Mouse (Mus musculus): ENCODE data around the gene Mettl9.

The Mettl9 gene

DNA sequence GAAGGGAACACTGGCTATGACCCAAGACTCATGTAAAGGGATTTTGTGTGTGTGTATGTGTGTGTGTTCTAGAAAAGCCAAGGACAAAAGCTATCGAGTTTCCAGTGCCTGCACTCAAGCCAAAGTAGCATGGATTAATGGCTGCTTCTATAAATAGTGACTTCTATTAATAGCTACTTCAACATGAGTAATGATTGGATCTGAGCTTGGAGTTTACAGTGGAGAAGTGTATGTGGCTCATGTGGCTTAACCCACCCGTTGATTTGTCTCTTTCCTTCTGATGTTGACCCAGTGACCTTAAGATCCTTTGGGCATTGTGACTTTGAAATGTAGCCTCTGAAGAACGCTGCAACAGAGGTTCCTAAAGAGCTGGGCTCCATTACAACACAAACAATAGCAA is 77.1 kb downstream of the Mettl9 start:
- DNase-seq, result no peak

DNA sequence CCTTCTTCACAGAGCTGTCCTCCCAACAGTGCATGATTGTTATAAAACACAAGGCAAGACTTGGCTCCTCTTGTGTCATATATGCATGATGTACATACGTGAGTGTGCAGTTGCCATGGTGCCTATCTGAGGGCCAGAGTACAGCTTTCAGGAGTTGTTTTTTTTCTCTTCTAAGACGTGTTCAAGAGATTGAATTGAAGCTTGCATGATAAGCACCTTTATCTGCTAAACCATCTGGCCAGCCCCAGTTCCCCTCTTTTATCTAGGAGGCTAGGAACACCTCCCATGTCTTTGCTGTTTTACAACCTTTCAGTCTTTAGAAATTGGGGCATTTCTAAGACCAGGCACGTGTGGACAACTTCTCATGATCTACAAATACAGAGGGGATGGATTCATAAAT is 77.5 kb downstream of the Mettl9 start:
- DNase-seq, result no peak

DNA sequence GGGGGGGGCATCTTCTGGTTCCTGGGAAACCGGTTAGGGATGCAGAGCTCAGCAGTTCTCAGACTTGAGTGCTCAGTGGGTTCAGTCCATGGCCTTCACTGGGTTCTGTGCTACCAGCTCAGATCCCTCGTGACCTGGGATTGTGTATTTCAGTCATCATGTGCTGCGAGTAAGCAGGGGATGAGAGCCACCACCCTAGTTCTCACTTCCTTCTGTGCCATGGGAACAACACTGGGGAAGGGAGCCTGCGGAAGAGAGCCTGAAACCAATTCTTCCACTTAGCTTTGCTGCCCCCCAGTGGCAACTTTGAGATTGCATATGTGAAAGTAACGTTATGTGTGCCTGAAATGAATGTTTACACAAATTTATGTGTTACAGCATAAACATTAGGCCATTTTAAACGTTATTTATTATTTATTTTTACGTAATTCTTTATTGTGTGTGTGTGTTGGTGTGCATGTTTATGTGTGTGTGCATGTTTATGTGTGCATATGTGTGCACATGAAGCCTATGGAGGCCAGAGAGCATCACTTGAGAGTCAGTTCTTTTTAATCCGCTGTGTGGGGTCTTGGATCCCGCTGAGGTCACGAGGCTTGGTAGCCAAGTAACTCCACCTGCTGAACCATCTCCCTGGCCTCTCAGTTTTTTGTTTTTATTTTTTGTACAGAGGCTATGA is 86.0 kb downstream of the Mettl9 start:
- DNase-seq, result peak; percentile 65

All from cerebellum, adult 11 months (tissue).